Mouse (Mus musculus) kidney, adult 11 months (tissue): ENCODE measurements around the gene Ryk.
"Not testable (repeated sequence)": the region's sequence is repeated elsewhere in the genome, so short reads cannot be mapped to it uniquely, and the experiment has no call there.

Experiments
- DNase-seq: peaks from one replicate; pipeline ENCODE4 v3.0.0; 2022

Ryk gene

DNA sequence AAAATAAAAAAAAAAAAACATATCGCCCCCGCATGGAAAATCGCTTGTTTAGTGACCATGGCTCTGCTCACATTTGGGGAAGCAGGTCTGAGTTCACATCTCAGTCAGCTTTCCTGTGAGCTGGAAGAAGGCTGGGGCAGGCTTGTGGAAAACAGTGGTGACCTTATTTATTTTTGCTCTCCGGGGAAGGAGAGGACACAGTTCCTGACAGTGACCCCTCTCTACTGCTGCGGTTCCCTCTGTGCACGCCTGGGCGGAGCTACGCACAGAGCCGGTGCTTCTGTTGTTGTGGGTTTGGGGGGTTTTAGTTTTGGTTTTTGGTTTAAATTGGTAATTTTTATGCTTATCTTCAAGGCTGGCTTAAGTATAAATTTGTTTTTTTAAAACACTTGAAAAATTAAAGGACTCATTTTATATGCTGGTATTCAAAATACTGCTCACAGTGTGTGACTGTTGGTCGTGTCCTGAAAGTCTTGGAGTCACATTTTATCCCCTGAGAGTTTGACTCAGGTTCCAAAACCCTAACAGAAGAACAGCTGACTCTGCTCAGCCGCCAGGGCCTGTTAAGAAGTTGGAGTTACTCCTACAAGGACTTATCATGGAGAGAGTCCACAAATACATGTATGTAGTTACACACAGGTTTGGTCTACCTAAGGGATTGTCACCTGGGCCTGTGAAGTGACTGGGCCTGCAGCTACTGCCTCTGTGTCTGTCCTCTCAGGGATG lies 73.0 kb downstream of the Ryk start:
- no peak for DNase-seq

DNA sequence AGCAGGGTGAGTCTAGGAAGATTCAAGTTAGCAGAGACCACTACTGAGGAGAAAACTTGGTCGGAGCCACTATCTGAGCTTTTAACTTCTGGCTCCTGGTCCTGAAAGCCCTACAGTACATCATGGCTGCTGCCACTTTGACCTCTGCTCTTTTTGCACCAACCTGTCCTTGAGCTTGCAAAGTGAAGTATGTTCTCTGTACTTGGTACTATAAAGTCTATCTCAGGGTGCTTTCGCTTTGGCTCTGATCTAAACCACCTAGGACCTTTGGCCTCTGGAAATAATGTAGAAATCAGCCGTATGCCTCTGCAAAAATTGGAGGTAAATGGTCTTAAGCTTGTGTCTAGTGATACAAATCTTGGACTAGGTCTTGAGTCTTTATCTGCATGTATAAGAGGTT lies 76.8 kb downstream of the Ryk start:
- DNase-seq, result no peak

DNA sequence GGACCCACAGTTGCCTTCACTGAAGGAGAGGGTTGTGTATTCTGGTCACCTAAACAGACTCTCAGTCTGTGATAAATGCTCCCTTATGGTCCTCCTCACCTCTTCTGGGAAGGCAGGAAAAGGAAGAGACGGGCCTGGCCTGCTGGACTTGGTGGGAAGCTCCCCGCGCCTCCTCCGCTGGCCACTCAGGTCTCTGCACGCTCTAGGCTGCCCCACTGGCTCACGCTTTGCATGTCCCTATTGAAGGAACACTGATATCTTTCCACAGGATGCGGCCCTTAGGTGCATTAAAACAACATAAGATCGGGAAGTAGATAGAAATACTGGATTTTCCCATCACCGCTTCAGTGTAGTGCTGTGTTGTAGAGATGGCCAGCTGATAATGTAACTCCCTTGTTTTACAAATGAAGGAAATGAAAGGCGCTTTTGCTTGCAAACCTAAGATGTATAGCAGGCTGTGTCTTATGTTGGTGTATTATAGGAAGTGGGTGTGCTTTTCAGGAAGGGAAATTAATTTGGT lies 77.9 kb downstream of the Ryk start:
- DNase-seq, result no peak

DNA sequence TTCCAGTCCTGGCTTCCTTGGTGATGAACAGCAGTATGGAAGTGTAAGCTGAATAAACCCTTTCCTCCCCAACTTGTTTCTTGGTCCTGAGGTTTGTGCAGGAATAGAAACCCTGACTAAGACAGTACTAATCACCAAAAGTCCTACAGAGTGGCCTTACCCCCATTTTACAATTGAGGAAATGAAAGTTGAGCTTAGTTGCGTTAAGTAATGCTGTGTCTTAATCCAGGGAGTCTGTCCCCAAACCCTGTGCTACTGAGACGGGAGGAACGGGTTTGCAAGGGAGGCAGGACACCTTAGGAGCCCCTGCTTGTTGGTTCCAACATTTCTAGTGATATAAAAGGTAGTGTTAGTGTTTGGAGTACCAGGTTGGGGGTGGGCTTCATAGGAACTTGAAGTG lies 78.9 kb downstream of the Ryk start:
- DNase-seq, result not testable (repeated sequence)

DNA sequence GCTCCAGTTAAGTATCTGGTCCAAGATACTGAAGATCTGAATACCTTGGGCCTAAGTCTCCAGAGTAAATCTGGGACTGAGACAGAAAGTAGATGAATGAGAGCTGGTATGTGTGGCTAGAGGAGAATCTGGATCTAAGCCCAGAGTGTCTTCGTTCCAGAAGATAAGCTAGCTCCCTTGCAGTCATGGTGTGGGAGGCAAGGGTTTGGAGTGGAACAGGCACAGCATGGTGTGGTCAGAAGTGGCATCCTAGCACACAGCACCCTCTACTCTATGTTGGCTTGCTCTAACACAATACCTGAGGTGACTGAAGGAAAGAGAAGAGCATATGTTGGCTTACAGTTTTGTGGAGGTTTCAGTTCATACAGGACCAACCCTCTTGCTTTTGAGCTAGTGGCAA lies 79.9 kb downstream of the Ryk start:
- DNase-seq, result no peak

DNA sequence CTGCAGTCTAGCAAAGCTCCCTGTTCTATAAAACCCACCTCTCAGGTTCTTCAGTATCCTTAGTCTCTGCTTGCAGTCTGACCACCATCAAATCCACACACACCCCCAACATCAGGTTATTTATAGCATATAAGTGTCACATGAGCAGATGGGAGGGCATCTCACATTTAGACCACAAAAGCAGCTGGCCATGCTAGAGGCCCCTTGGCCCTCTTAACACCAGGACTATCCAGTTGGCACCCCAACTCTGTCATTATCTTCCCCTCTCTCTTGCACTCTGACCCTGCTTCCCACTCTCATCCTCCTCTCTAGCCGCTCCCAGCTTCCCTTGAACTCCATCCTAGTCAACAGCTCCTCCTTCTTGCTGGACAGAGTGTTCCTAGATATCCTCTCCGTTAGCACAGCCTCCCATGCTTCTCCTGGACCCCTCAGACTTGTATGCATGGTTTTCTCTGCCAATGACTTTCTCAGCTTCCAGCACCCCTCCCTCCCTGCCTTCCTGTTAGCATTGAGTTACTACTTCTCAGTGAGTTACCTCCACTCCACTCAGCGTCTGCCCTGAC lies 80.7 kb downstream of the Ryk start:
- DNase-seq, result no peak

DNA sequence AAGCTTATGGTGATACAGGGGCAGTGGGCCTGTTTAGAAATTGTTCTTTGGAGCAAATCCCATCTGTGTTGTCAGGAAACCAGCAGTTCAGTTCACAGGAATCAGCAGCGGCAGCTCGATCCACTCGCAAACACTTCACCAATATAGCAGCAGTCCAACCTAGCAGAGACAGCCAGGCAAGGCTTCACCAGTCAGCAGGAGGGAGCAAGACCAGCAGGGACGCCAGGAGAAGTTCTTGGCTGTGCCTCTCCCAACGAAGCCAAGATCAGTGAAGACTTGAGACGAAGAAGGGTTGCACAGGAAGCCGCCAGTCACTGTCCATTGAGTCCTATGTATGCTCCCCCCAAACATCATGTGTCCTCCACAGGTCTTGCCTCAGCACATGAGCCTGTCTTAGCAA lies 81.4 kb downstream of the Ryk start:
- no peak for DNase-seq

DNA sequence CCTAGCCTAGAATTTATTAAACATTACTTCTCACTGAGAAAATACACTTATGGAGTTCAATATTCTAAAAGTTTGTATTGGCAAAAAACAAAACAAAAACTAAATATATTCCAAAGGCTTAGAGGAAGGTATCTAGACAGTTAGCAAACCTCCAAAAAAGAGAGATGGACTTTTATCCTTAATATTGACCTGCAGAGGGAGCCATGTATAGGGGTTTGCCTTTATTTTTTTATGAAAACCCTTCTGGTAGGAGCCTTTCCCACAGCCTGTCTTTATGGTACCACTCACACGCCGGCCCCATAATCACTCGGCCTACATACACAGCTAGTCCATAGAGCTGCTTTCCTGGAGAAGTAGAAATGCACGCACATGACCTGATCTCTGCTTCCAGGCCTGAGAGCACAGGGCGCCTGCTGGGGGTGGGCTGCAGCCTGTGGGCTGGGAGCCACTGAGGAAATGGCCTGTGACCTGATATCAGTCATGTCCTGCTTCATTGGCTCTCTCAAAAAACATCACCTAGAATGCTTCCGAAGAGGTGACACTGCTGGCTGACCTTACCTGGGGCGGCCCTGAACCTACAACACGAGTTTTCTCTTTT lies 82.9 kb downstream of the Ryk start:
- no peak for DNase-seq

DNA sequence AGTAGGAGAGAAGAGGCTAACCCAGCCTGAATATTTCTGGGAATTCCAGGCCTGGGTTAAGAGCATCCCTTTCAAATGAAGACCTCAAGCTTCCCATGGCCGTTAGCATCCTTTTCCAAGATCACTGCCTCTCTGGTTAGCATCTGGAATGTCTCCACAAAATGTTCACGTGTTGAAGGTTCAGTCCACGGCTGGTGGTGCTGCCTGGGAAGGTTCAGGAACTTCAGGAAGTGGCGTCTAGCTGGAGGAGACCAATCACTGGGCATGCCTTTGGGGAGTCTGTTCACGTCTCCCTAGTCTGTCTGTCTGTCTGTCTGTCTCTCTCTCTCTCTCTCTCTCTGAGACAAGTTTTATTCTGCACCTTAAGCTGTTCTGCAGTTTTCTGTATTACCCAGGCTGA lies 84.8 kb downstream of the Ryk start:
- no peak for DNase-seq

DNA sequence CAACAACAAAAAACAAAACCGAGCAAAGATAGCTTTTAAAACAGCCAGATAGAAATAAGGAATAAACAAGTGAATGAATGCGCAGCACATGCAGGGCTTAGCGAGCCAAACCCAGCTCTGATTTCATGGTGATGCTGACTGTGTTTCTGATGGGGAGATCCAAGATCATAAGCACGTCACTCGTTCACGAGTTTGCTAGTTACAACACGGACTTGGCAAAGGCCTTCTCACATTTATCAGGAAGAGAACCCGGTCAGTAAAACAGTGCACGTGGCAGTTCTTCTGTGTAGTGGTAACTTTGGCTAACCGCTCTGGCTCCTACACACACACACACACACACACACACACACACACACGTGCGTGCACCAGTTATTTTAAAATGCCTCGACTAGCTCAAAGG lies 87.1 kb downstream of the Ryk start:
- no peak for DNase-seq

DNA sequence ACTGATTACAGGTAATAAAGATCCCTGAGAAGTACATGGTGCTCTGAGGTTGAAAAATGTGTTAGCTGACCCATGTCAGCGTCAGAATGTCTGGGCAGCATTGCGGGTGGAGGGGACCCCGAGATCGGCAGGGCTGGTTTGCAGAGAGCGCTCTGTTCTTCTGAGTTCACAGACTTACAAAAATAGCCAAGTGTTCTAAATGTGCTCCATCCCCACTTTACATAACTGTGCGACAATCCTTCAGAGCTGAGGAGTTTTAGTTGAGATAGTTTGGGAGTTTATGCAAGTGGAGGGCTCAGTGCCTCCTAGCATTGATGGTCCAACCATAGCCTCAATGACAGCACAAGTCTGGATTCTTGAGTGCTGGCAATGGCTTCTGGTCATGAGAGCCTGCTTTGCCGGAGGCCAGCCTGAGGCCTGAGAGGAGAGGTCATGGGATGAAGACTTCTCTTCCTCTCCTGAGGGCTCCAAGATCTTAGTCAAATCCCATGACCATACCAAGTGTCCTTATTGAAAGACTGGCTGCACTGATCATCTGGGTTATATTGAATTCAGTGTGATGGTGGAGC lies 88.2 kb downstream of the Ryk start:
- no peak for DNase-seq

DNA sequence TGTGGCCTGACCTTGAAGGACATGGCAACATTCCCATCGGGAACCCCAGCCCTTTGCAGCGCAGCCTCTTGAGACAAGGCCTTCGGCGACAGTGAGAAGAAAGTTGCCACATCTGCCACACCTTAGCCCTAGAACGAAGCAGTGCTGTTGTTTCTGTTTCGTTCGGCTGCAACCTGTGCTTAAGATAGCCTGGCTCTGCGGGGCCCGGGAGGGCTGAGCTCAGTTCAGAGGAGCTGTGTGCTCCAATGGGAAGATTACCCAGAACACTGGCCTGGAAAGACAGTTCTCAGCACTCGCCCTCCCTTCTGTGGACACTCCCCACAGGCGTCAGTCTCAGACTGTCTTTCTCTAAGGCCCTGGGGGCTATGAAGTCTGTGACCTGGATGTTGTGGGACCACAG lies 89.1 kb downstream of the Ryk start:
- DNase-seq, result no peak

DNA sequence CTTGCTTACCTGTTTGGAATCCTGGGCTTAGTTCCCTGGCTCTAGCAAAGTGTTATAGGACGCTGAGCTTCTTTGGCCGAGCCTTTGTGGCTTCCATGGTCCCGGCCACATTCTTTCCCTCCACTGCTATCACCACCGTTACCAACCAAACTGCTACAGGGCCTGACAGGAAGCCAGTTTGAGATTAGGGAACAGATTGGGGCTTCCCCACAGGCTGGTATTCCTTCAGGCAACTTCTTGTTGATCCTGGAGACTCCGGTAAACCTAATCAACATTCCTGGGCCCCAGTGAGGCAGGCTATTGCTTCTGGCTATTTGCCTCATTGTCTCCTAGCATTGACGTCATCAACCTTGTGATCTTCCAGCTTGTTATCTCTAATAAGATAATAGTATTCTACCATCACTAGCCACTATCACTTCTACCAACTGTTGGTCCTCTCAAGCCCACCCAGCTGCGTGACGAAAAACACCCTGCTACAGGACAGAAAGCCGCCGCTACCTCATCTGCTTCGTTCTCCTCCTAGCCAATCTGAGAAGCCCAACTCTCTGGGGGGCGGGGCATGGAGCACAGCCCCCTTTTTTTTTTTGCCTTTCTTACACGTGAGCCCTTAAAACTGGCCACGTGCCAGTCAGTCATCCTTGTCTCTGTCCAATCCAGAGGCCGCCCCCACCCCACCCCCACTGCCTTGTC lies 90.1 kb downstream of the Ryk start:
- DNase-seq, result no peak

DNA sequence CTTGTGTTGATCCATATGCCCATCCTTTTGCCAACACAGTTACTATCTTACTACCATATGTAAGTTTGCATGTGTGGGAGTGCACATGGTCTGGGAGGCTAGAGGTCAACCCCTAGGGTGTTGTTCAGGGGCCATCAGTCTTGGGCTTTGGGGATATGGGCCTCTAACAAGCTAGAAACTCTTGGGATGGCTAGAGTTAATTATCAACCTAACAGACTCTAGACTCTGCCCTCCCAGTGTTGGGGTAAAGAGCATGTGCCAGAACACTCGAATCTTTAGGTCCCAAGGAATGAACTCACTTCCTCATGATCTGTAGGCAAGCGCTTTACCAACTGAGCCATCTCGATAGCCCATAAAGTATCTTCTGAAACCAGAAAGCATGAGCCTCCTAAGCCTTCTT lies 91.4 kb downstream of the Ryk start:
- peak; percentile 49 for DNase-seq

DNA sequence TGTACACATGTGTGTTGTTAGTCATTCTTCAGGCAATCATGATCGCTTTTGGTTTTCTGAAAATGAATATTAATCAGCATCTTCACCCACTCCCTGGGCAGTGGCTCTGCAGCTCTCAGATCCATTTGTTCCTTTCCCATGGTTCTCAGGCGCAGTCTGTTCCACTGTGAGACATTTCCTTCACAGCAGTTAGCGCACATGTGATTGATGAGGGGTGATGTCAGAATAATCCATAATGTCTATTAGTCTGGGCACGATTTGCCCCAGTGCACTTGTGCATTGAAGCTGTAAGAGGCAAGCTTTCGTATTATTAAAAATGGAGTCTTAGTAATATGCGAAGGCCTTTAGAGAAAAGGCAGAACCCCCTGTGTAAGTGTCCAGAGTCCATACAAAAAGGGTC lies 95.1 kb downstream of the Ryk start:
- DNase-seq, result no peak

DNA sequence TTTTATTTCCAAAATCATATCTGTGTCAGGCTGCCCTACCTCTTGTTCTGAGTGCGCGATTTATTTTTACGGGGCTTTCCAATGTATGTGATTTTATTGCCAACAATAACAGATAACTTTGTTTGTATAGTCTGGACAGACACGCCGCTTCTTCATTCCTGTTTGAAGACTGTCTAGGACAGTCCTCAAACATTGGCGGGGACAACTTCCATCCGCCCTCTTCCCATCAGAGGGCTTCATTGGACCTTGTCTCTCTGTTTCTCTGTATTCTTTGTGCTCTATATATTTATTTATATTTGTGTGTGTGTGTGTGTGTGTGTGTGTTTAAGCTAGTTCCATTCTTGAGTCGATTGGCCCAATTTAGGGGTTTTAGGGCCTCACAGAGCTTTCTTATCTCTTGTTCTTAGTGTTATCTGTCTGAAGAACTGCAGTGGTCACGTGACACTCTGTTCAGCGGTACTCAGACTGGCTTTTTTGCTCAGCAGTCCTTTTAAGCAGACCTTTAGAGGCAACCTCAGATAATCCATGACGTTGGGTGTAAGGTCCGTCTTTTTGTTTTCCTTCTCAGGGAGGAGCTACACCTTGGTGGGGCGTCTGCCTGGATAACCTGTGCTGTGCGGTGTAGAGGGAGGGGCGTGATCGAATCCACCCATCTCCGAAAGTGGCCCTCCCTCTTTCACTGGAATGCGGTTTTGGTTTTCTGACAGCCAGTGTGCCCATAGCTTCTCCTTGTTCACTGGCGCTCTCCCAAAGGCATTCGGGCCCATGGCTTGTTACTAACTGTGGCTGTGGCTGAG lies 99.4 kb downstream of the Ryk start:
- no peak for DNase-seq

DNA sequence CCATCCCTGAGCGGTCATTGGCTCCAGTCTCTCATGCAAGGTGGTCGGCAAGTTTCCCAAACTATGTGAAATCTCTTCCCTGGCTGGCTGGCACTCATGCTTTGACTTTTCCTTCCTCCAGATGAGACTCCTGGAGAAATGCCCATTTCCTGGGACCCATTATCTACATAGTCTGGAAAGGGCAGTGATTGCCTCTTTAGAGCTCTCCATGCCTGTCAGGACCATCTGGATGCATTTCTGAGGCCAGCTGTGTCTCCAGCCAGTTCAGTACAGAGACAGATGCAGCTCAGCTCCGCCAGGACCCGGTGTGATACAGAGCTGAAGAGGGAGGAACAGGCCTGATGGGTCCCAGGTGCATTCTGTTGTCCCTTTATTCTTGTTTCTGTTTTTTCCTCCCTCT lies 107.5 kb downstream of the Ryk start:
- DNase-seq, result no peak

DNA sequence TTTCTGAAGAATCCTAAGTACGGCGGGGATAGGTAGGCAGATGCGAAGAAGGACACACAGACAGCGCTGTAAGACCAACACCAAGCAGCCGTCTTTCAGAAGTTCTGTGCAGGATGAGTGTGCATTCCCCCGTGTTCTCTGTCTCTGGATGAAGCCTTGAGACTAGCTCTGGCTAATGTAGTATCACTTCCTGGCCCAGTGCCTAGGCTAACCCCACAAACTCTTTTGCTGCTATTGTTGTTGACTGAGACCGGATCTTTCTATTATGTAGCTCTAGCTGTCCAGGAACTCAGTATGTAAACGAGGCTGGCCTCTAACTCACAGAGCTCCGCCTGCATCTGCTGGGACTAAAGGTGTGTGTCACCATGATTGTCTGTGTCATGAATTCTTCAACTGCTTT lies 110.2 kb downstream of the Ryk start:
- DNase-seq, result no peak

DNA sequence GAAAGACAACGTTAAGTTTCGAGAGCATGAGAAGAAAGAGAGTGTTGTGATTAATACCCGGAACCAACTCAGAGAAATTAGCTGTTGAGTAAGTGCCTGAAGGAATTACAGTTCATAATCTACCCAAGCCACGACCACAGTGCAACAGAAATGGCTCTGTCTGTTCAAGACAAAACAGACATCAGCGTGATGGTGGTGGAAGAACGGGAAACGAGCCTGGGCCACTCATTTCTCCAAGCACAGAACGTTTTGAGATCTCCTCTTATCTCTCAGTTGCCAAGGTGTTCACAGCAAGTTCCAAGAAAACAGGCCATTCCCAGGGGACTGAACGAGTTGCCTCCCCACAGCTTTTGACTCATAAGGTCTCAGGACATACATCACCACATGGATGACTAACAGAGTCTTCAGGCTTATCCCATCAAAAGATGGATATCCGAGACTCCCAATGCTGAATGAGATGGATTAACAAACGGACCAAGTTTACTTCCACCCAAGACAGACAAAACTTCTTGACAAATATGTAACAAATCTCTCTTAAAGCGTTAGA lies 111.8 kb downstream of the Ryk start:
- no peak for DNase-seq

DNA sequence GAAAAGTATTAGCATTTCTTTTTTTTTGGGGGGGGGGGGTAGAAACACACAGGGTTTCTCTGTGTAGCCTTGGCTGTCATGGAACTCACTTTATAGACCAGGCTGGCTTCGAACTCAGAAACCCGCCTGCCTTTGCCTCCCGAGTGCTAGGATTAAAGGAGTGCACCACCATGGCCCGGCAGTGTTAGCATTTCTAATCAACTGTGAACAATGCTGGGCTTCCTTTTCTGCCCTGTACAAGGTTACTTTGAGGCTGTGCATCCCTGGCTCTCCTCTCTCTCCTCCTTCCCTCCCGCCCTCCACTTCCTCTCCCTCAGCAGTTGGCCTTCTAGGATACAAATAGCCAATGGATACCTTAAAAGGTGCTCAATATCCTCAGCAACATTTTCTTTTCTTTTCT lies 114.0 kb downstream of the Ryk start:
- DNase-seq, result no peak

DNA sequence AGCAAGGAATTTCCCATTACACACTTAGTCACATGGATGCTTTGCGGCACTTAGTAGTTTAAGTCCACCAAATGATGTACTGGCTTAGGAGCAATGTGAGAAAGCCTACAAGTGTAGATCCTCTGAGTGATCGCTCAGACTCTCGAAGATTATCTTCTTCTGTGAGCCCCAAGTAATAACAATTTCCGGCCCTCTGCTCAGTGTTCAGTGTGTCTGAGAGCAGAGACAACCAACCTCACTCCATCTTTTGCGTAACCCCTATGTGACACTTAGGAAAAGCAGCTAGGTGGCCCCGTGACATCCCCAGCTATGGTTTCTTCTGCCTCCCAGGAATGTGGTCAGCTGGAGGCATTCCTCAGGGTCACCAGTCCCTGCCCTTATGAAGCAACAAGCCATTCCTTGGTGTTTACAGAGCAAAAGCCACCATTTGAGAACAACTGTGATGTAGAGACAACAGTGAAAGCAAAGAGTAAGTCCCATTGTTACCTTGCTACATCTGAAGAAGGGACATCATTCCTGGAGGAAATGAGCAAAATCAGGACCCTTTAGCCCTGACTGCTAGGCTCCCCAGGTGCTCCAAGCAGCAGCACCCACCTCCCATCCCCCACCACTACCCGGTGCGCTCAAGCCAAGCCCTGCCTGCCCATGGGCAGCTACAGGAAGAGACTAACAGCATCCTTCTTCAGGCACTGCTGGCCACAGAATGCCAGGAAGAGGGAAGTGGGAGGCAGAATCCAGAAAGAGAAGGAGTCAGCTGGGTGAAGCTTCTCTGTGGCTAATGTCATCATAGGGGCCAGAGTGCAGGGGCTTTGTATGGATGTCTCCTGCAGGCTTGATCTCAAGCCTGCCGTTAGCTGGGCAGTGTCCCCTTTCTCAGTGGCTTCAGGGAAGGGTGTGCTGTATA lies 116.6 kb downstream of the Ryk start:
- DNase-seq, result peak; percentile 6
